Mouse (Mus musculus): ENCODE data around the gene Slc35e3.

GRCm38 (mm10) chr10:117701034-117701829 is 44.9 kb downstream of the Slc35e3 start:
- TF ChIP-seq MYOD1 (IDR thresholded peaks at IDR 0.05; ENCODE audit: control insufficient read depth, insufficient read length, low read depth) (no peak), CTCF (IDR thresholded peaks at IDR 0.05; ENCODE audit: control insufficient read depth, insufficient read depth, insufficient read length) (no peak)
